Mouse (Mus musculus) lung, adult 2 months (tissue): Measurements from ENCODE around the gene Arhgap30.

Source experiments
- CTCF ChIP-seq: fragments of 200-500 bp; IDR thresholded peaks from 2 replicates; pipeline ENCODE4 v1.5.1; 2011; ENCODE audit warnings: mild to moderate bottlenecking, low read length, control low read depth; ENCODE audit not compliant: insufficient read depth
- POLR2A ChIP-seq: fragments of 200-500 bp; IDR thresholded peaks from 2 replicates; pipeline ENCODE4 v1.6.1; 2011; ENCODE audit warnings: low read depth, mild to moderate bottlenecking, control low read depth, low read length, borderline replicate concordance; ENCODE audit errors: extremely low read depth

GRCm38 (mm10) chr1:171411492-171411941 lies 22.8 kb downstream of the Arhgap30 start:
- TF ChIP-seq POLR2A (no peak), CTCF (no peak)
